Mouse (Mus musculus): ENCODE measurements around the gene Nek6.

DNA sequence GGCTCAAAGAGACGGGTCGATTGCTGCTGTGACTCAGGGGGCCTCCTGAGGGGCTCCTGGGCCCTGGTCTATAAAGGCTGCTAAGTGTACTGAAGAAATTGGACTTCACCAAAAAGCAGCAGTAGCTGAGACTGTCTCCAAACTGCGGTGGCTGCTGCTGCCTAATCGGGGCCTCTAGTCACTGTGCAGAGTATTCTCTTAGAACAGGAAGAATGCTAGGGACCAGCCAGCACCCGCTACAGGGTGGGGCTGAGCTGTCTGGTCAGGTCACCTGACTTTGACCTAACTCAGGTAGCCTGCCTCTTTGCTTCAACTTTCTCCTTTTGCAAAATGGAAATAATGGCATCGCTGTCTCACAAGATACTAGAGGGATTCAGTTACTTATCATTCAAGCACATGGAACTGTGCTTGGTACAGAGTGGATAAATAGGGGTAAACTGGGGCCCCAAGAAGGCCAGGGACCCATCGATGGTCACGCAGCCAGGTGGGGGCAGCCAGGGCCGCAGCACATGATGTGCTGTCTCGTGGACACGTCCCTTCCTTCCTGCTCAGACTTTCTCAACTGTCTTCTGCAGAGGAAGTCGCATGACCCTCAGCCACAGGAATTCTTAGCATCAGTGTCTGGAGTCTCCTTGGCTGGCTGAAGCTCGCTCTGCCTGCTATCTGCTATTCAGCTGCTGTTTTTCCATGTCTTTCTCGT lies 24.2 kb downstream of the Nek6 start:
- TF ChIP-seq CTCF (IDR thresholded peaks at IDR 0.05; ENCODE audit: extremely low read depth, insufficient read length, insufficient replicate concordance, low read depth, low read length) (no peak), POLR2A (IDR thresholded peaks at IDR 0.05; ENCODE audit: low read depth, low read length) (no peak)
